Mouse (Mus musculus) retina, embryonic 14.5 days (tissue): ENCODE measurements at regions not wholly inside any gene's neighbourhood (a gene's known extent, or its start where the extent isn't known, plus 50 kb on each side); places are given as distances from the start of the nearest gene placed in this dataset.

Source experiments
- DNase-seq: peaks from one replicate; pipeline ENCODE4 v3.0.0-alpha.2; 2015; ENCODE audit warnings: low spot score

DNA sequence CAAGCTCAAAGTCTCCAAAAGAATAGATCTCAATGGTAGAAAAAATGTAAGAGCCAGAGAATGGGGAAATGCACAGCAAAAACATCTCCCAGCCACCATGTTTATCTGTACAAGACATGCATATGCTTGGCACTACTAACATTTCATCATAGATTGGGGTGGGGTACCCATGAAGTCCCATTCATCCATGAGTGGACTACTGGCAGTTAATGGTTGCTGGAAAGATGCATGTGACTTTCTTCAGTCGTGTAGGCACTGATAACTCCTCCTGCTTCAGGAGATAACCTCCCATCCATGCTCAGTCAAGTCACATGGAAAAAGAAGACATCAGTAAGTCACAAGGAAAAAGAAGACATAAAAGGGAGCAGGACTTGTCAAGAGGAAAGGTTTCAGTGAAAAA is 65.3 kb downstream of the Lpar4 start:
- DNase-seq = no peak

DNA sequence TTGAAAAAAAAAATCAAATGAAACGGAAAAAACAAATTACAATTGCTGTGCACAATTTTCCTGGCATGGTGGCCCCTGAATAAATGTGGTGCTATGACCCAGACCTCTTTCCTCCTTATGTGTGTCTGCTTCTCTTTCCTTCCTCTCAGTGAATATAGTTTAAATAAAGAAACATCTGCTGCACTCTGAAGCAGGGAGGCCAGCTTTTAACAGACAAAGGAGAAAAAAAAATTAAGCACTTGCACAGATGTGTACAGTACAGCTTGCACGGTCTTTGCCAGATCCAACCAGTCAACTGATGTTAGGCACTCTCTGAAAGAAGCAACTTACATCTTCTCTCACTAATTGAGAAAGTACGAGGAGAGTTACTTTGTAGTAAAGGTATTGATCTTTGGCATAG is 66.4 kb downstream of the Lpar4 start:
- DNase-seq = no peak

DNA sequence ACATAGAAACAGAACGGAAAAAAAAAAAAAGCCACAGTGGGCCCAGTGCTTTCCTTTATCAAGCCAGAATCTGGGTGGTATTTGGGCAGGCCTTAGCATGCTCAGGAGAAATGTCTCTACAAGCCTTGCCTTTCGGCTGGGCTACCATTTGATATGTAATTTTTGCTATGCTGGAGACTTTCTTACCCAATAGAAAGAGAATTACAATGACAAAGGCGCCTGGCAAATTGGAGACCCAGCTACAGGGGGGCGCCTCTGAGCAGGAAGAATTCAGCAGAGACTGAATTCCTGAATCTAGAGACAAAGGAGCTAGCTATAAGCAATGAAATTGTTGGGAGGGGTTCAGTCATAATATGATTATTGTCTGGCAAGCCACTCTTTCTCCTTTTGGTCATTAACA is 67.4 kb downstream of the Lpar4 start:
- peak; percentile 13 for DNase-seq

GRCm38 (mm10) chrX:107004496-107004895 is 83.8 kb upstream of the P2ry10 start:
- DNase-seq = no peak

DNA sequence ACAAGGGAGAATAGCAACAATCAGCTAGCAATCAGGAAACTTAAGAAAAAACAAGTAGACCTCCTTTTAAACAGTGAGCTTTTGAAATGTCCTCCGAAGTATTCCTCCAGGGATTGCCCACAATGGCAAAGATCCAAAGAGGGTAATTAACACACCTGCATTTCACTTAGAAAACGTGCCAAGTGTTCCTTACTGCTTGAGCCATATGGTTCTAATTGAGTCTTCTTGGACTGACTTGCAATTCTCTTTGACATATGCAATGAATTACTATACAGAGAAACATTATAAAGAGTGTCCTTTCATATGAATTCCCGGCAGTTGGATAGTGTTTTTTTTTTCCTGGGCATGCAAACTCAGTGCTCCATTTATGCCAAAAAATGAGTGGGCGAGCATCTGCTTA is 79.3 kb upstream of the P2ry10 start:
- DNase-seq = no peak

- DNase-seq = no peak
Observed at GRCm38 (mm10) chrX:107012615-107013014, 75.7 kb upstream of the P2ry10 start.

- peak; percentile 36 for DNase-seq
Observed at GRCm38 (mm10) chrX:107015335-107015734, 73.0 kb upstream of the P2ry10 start.

- DNase-seq = no peak
Observed at GRCm38 (mm10) chrX:107031726-107032125, 56.6 kb upstream of the P2ry10 start.

DNA sequence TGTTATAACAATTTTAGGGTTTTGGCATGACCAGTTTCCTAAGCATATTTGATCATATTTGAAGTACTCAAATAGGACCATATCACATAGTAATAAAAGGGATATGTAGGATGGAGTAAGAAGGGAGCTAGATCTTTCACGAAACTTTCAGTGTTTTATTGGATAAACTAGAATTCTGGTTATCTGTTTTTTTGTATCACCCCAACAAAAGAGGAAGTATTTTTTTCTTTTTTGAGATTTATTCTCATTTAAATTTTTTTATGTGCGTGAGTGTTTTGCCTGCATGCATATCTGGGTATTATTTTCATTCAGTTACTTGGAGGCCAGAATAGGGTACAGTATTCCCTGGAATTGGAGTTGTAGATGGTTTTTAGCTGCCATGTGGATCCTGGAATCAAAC is 50.3 kb upstream of the P2ry10 start:
- DNase-seq = no peak
